Mouse (Mus musculus) forebrain, embryonic 14.5 days (tissue): ENCODE results near the gene Tpcn1. TPM values are rescaled to one million over a fixed set of nuclear protein-coding genes. Genes with fewer than 3 reads are reported as not detected.

ENCODE experiments used
- ATAC-seq: fragments of 200-750 bp; cut with Nextera tagmentation; 2 replicates; pipeline ENCODE4 v1.8.0; 2017; ENCODE audit warnings: mild to moderate bottlenecking, moderate library complexity
- DNase-seq: peaks from one replicate; pipeline ENCODE4 v3.0.0-alpha.2; 2015; ENCODE audit warnings: low spot score
- H3K27ac ChIP-seq: fragments of 300-500 bp; sonication (generic); 2 replicates; pipeline ENCODE4 v1.5.1; 2014; ENCODE audit warnings: low read depth, mild to moderate bottlenecking, control low read depth, low read length, moderate library complexity
- H3K27me3 ChIP-seq: fragments of 300-500 bp; sonication (generic); replicated peaks from 2 replicates; pipeline ENCODE4 v1.6.1; 2014; ENCODE audit warnings: low read length, control low read depth, mixed read lengths; ENCODE audit not compliant: control insufficient read depth, insufficient read depth
- H3K36me3 ChIP-seq: fragments of 300-500 bp; sonication (generic); 2 replicates; pipeline ENCODE4 v1.6.1; 2014; ENCODE audit warnings: low read length, control low read depth; ENCODE audit not compliant: control insufficient read depth, insufficient read depth
- H3K4me1 ChIP-seq: fragments of 300-500 bp; sonication (generic); 2 replicates; pipeline ENCODE4 v1.6.1; 2014; ENCODE audit warnings: antibody characterized with exemption, low read length, control low read depth; ENCODE audit not compliant: control insufficient read depth, insufficient read depth
- H3K4me2 ChIP-seq: fragments of 300-500 bp; sonication (generic); 2 replicates; pipeline ENCODE4 v1.6.1; 2014; ENCODE audit warnings: mild to moderate bottlenecking, control low read depth, low read length
- H3K4me3 ChIP-seq: fragments of 300-500 bp; sonication (generic); 2 replicates; pipeline ENCODE4 v1.5.1; 2014; ENCODE audit warnings: low read depth, low read length, control low read depth
- H3K9ac ChIP-seq: fragments of 300-500 bp; sonication (generic); 2 replicates; pipeline ENCODE4 v1.6.1; 2014; ENCODE audit warnings: mild to moderate bottlenecking, low read length, control low read depth, moderate library complexity
- H3K9me3 ChIP-seq: fragments of 300-500 bp; sonication (generic); replicated peaks from 2 replicates; pipeline ENCODE4 v1.6.1; 2016; ENCODE audit warnings: low read length, control low read depth, mixed read lengths; ENCODE audit not compliant: control insufficient read depth
- WGBS: fragments of 180-500 bp; shearing (Covaris S2); extraction: QIAGEN DNeasy Blood & Tissue Kit; methylation state at CpG from one replicate; pipeline ENCODE4 v1.1.7; 2014; 5-methylcytosine and 5-hydroxymethylcytosine counted together
- polyA plus RNA-seq: library from polyadenylated mRNA; unstranded; fragments of >200 nt; fragmentation: Nextera tagmentation; extraction: Ambion mirVana; gene quantifications from 2 replicates; pipeline ENCODE4 v1.2.1, GENCODE M21; 2014

The Tpcn1 gene
- polyA plus RNA-seq = 10.5 and 13.3 TPM in 2 replicates

DNA sequence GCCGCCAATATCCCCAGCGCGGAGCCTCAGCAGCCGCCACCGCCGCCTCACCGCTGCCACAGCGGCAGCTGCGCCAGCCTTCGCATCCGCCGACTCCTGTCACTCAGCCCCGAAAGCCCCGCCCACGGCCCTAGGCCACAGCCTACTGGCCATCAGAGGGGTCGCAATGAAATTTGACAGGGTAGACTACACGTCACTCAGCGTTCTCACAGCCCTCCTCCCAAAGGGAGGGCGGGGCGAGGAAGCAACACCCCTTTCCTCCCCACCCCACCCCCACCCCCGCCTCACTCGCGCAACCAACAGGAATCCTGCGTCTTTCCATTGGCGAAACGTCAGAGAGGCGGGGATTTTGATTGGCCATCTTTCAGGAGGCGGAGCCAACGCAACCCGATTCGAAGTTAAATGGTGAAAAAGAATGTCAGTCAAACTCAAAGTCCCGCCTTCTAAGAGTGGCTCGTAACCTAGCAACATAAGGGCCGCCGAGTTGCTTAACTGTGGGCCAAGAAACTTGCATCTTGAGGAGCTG, at the start of gene Tpcn1, which contains the start of gene Iqcd:
TSS of gene Tpcn1 (minus strand) at position 105 of the 526 bp plus-strand sequence.
TSS of gene Iqcd (plus strand) at position 448 of the 526 bp plus-strand sequence.
- H3K4me2 ChIP-seq = peak within 1 kb of the TSS; percentile 99
- peak within 1 kb of the TSS; percentile 77 for H3K4me3 ChIP-seq
- no peaks in the 10 kb centered on the region; the same call in 1 of the 2 replicates for H3K9me3 ChIP-seq
- peak within 1 kb of the TSS; percentile 84 for H3K9ac ChIP-seq
- under 1% methylated on average over 35 of the region's 35 CpGs for WGBS
- peaks cover 7% of the 10 kb centered on the region; the same call in 1 of the 2 replicates for H3K36me3 ChIP-seq
- peak within 1 kb of the TSS; percentile 70; the same call in 1 of the 2 replicates for H3K27ac ChIP-seq
- peak; percentile 99 for ATAC-seq
- DNase-seq = peak; percentile 100
- H3K4me1 ChIP-seq = peaks cover 18% of the 10 kb centered on the region
- no peaks in the 10 kb centered on the region for H3K27me3 ChIP-seq

DNA sequence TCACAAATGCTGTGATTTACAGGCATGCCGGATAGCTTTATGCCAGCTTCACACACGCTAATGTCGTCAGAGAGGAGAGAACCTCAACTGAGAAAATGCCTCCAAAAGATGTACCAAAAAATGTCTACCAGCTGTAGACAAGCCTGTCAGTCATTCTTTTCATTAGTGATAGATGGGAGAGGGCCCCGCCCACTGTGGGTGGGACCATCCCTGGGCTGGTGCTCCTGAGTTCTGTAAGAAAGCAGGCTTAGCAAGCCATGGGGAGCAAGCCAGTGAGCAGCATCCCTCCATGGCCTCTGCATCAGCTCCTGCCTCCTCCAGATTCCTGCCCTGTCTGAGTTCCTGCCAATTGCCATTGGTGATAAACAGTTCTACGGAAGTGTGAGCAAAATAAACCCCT, 47.2 kb upstream of the Tpcn1 start:
- Histone ChIP-seq H3K27ac (no peak overlapping the region), H3K9me3 (no peaks in the 10 kb centered on the region; the same call in 1 of the 2 replicates), H3K36me3 (no peaks in the 10 kb centered on the region), H3K4me1 (no peaks in the 10 kb centered on the region), H3K4me3 (no peak overlapping the region), H3K4me2 (no peak overlapping the region), H3K27me3 (no peaks in the 10 kb centered on the region), H3K9ac (no peak overlapping the region)
- no peak for ATAC-seq
- 88% methylated on average over 5 of the region's 5 CpGs for WGBS
- no peak for DNase-seq

DNA sequence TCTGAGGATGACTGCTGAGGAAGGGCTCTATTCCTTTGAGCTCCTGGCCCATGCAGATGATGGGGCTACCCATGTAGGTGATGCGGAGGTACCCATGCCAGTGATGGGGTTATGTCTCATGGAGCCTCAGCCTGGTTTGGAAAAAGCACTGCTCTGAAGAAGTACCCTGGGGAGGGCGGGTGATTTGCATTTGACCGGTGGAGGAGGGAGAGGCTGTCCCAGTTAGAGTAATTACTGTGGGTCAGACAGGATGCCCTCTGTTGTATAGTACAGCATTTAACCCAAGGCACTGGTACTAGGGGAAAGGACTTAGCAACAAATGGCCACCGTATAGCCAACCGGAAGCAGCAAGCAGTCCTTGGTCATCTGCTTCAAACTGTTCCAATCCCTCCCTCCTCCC, 46.4 kb upstream of the Tpcn1 start:
- no peak overlapping the region for H3K27ac ChIP-seq
- H3K9ac ChIP-seq = no peak overlapping the region
- 64% methylated on average over 5 of the region's 5 CpGs for WGBS
- H3K4me1 ChIP-seq = no peaks in the 10 kb centered on the region
- no peak overlapping the region for H3K4me2 ChIP-seq
- ATAC-seq (no peak), DNase-seq (no peak)
- no peak overlapping the region for H3K4me3 ChIP-seq
- no peaks in the 10 kb centered on the region; the same call in 1 of the 2 replicates for H3K27me3 ChIP-seq
- H3K36me3 ChIP-seq = no peaks in the 10 kb centered on the region
- no peaks in the 10 kb centered on the region; the same call in 1 of the 2 replicates for H3K9me3 ChIP-seq

DNA sequence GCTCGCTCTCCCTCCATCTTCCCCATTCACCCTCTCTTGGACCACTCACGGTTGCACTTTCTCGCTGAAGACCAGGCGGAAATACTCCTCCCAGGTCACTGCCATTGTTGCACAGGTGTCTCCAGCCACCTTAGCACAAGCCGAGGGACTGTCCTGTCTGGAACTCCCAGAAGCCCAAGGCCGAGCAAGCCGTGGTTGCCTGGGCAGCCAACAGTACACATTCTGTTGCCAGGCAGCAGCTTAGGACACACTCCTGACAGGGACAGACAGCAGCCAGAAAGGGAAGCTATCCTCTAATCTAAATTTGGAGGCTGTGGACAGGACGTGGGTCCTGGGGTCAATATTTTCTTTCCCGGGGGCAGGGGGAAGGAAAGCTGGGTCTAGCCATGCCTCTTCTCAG, 45.7 kb upstream of the Tpcn1 start, which contains the start of gene Cfap73:
TSS of gene Cfap73 (minus strand) at position 105 of the 400 bp plus-strand sequence.
- WGBS = 65% methylated on average over 9 of the region's 9 CpGs
- no peak within 1 kb of the TSS for H3K4me2 ChIP-seq
- H3K4me3 ChIP-seq = no peak within 1 kb of the TSS
- H3K27ac ChIP-seq = no peak within 1 kb of the TSS
- no peaks in the 10 kb centered on the region; the same call in 1 of the 2 replicates for H3K9me3 ChIP-seq
- H3K36me3 ChIP-seq = no peaks in the 10 kb centered on the region
- H3K4me1 ChIP-seq = no peaks in the 10 kb centered on the region
- no peak within 1 kb of the TSS for H3K9ac ChIP-seq
- no peak for DNase-seq
- no peak for ATAC-seq
- no peaks in the 10 kb centered on the region; the same call in 1 of the 2 replicates for H3K27me3 ChIP-seq

DNA sequence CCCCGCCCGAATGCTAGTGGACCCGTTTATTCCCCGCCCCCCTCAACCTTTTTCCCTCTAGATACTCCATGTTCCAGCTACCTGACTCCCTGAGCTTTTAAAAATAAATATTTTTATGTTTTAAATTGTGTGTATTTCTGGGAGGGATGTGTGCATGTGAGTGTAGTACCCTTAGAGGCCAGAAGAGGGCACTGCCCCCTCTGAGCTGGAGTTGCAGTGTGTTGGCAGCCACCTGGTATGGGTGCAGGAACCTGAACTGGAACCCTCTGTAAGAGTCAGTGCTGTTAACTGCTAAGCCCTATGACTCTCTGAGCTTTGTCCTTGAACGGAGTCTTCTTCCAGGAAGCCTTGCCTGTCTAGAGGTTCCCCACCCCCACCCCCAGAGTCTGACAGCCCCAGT, 43.4 kb upstream of the Tpcn1 start:
- WGBS = 89% methylated on average over 5 of the region's 5 CpGs
- DNase-seq (no peak), ATAC-seq (no peak)
- no peak overlapping the region for H3K4me2 ChIP-seq
- H3K36me3 ChIP-seq = peaks cover 15% of the 10 kb centered on the region
- H3K9ac ChIP-seq = no peak overlapping the region
- H3K9me3 ChIP-seq = no peaks in the 10 kb centered on the region; the same call in 1 of the 2 replicates
- H3K4me3 ChIP-seq = no peak overlapping the region
- H3K27ac ChIP-seq = no peak overlapping the region
- no peaks in the 10 kb centered on the region for H3K4me1 ChIP-seq
- no peaks in the 10 kb centered on the region; the same call in 1 of the 2 replicates for H3K27me3 ChIP-seq

DNA sequence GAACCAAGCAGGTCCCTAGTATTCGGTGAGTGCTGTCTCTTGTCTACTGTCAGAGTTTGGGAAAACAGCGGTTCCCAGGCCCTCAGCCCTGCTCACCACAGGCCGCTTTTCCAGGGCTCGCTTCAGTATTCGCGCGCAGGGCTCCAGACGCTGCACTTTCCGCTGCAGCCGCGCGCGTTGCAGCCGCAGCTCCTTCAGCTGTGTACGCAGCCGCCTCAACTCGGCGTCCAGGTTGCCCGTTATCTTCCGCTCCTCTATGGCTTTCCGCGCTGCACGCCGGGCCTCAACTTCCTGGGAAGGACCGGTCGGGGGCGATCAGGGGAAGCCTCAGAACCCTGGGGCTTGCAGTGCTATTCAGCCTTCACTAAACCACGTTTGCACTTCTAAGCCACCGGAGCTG, 42.7 kb upstream of the Tpcn1 start:
- no peak overlapping the region; the same call in 1 of the 2 replicates for H3K9ac ChIP-seq
- no peak overlapping the region for H3K27ac ChIP-seq
- no peaks in the 10 kb centered on the region; the same call in 1 of the 2 replicates for H3K27me3 ChIP-seq
- no peaks in the 10 kb centered on the region; the same call in 1 of the 2 replicates for H3K9me3 ChIP-seq
- H3K4me2 ChIP-seq = peak overlapping the region; percentile 33; the same call in 1 of the 2 replicates
- no peak for DNase-seq
- H3K4me1 ChIP-seq = no peaks in the 10 kb centered on the region
- ATAC-seq = no peak
- H3K4me3 ChIP-seq = no peak overlapping the region
- peaks cover 22% of the 10 kb centered on the region for H3K36me3 ChIP-seq
- 10% methylated on average over 29 of the region's 29 CpGs for WGBS

DNA sequence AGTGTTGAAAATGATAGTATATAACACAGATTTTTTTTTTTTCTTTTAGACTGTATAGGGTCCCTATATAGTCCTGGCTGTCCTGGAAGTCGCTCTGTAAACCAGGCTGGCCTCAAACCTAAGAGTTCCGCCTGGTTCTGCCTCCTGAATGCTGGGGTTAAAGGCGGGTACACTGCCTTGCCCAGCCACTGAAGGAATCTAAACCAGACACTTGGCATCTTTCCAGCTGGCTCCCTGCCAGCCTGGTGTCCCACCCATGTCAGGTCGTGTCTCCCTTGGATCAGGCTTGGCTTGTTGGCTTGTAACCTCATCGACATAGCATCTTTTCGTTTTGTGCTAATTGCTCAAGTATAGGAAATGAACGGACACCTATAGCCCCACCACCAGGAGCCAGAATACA, 40.2 kb upstream of the Tpcn1 start:
- no peak for DNase-seq
- H3K9me3 ChIP-seq = no peaks in the 10 kb centered on the region; the same call in 1 of the 2 replicates
- H3K4me3 ChIP-seq = no peak overlapping the region
- H3K27ac ChIP-seq = no peak overlapping the region
- ATAC-seq = no peak
- H3K27me3 ChIP-seq = no peaks in the 10 kb centered on the region; the same call in 1 of the 2 replicates
- 60% methylated on average over 7 of the region's 7 CpGs for WGBS
- no peak overlapping the region for H3K4me2 ChIP-seq
- H3K36me3 ChIP-seq = peaks cover 45% of the 10 kb centered on the region
- H3K4me1 ChIP-seq = no peaks in the 10 kb centered on the region
- H3K9ac ChIP-seq = no peak overlapping the region

DNA sequence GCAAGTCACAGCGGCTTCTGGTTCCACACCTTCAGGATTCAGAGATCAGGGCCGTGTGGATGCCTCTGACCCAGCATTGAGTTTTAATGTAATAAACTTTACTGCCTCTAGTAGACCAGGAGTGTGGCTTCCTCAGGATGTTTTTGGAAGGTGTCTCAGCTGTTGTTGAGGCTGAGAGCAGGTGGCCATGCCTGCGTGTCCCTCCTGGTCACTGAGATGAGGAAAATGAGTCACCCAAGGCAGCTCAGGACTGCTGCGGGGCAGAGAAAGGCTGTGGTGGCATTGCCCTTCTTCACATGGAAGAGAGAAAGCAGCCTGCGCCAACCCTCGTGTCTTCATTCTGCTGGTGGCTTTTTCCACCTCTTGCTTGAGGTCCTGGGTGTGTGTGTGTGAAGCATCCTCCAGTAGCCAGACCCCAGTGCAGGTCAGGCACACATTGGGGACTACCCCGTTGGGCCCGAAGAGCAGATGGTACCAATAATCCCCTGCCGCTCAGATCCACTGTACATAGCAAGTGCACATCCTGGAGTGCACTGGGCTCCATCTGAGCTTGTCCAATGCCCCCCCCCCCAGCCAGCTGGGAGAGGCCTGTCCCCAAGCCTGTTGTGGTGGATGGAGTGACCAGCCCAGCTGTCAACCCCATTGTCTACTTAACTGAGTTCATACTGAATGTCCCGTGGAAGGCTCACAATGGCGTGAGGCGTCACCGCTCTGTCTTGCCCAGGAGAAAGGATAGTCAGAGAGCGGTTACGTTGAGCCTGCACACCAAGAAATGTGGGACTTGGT, 39.2 kb upstream of the Tpcn1 start:
- peaks cover 53% of the 10 kb centered on the region for H3K36me3 ChIP-seq
- DNase-seq = no peak

More for the DNA sequence above, 39.2 kb upstream of the Tpcn1 start:
- Histone ChIP-seq H3K27me3 (no peaks in the 10 kb centered on the region; the same call in 1 of the 2 replicates), H3K9me3 (no peaks in the 10 kb centered on the region; the same call in 1 of the 2 replicates), H3K4me2 (no peak overlapping the region), H3K4me1 (no peaks in the 10 kb centered on the region), H3K27ac (no peak overlapping the region), H3K4me3 (no peak overlapping the region), H3K9ac (no peak overlapping the region)
- no peak for ATAC-seq
- WGBS = 90% methylated on average over 15 of the region's 15 CpGs
